Mouse (Mus musculus): ENCODE results near the gene Ube2b. TPM values are rescaled to one million over a fixed set of nuclear protein-coding genes. Genes with fewer than 3 reads are reported as not detected.

The Ube2b gene
- total RNA-seq, 2 experiments from 2014 or later, result 386 to 446 TPM

DNA sequence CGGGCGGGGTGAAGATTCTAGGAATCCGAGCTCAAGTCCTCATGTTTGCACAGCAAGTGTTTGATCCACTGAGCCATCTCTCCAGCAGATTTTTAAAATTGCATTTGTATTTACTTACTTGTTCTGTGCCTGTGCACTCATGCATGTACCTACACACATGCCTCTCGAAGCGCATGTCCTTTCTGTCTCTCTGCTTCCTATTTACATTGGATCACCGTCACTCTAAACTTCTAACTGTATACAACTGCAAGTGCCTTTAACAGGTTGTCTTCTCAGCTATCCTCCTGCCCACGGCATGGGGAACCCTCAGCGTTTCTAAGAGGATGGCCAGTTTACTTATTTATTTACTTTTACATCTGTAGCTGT is 61.0 kb downstream of the Ube2b start:
- DNase-seq, result no peak

DNA sequence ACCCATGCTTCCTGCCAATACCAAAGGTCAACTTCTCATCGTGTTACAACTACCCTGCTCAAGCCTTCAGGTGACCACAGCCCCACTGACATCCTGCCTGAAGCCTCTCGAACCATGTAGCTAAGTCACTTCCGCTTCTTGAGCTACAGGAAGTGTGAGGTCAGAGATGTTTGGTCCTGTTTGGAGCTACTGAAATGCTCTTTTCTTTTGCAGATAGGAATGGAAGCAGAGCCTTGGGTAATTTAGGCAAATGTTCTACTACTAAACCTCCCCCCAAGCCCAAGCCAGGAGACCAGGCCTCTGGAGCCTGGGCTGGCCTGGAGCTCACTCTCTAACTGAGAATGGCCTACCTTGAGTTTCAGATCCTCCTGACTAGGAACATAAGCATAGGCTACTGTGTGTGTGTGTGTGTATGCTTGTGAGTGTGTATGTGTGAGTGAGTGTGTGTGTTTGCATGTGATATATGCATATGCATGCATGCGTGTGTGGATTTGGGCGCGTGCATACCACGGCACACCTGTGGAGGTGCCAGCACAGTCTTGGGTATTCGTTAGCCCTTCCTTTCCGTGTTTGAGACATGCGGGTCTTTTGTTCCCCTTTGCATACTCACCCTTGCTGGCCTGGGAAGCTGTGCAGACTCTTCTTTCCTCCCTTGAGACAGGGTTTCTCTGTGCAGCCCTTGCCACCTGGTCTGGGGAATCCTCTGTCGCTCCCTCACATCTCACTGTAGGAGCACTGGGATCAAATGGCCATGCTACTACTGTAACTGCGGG is 61.6 kb downstream of the Ube2b start:
- intact Hi-C loops (cut with DNase I), result no loop called here
- DNase-seq, result no peak

More for the DNA sequence above, 61.0 kb downstream of the Ube2b start:
- intact Hi-C loops (cut with DNase I), result no loop called here

DNA sequence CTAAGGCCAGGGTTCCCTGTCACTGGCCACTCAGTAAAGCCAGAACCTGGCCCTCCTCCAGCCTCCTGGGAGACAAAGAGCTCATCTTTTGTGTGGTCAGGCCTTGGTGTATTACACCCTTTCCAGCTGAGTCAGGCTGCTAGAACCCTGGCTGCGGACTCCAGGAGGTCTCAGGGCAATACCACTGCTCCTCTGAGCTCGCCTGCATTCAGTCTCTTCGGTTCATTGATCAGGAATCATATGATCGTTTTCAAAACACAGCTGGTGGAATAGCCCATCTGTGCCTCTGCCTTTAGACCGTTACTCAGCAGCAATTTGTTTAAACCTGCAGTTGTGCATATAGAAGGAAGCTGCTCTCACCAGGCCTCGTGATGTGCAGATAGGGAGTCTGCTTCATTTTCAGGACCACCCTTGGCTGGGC is 63.2 kb downstream of the Ube2b start:
- DNase-seq, result no peak
- intact Hi-C loops (cut with DNase I), result no loop called here

DNA sequence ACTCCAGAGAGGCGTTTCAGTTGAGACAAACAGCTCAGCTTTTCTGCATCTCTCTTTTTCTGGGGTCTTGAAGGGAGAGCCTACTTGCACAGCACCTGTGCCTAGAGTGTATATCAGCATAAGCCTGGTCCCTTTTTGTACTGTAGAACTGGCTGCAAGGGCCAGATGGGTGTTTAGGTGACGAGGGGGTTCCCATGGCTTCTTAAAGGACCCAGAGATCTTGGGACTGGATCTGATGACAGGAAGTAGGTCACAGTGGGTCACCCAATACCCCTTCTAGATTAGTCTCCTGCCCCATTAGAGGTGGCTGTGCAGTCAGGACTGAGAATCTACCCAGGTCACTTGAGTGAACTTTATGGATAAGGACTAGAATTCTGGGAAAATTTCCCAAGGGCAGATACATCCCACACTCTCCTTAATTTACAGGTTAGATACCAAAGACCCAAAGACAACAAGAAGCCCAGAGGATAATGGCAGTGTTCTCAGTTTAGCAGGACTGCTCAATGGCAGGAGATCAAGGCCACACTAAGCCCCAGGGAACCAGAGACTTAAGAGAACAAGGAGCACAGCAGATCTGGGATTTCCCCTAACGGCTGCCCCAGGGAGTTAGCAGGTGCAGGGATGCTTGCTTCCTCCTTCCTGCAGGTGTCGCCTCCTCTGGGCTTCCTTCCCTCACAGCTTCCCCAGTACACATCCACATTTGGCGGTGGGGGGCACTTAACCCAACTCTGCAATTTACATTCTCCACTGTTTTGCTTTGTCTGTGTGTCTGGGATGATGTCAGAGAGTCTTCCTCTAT is 64.7 kb downstream of the Ube2b start:
- no peak for DNase-seq
- intact Hi-C loops (cut with DNase I), result no loop called here

Other genes starting within 250 kb of the Ube2b start
- gene Sec24a, start 237.1 kb downstream of the Ube2b start, total RNA-seq (2021), result 10 to 100 TPM; 38.8 to 42.3 TPM
- gene Sar1b, start 237.1 kb downstream of the Ube2b start, total RNA-seq (2021), result 100 to 1,000 TPM; 428 to 446 TPM
- gene Jade2, start 143.1 kb downstream of the Ube2b start, total RNA-seq (2021), result 1 to 10 TPM; 3.6 to 4.4 TPM
- gene Cdkn2aipnl, start 33.1 kb downstream of the Ube2b start, total RNA-seq (2021), result 10 to 100 TPM; 20.1 to 21.9 TPM
- gene Cdkl3, start 3.5 kb upstream of the Ube2b start, total RNA-seq (2021), result 1 to 10 TPM; 1.6 to 2.5 TPM
- 10 to 100 TPM; 37.0 to 44.3 TPM for gene Ppp2ca, start 97.9 kb upstream of the Ube2b start, total RNA-seq (2021)
- not detected for gene Olfr1373, start 144.8 kb upstream of the Ube2b start, total RNA-seq (2021)
- not detected for gene Olfr1371, start 213.2 kb upstream of the Ube2b start, total RNA-seq (2021)
- gene Skp1a, start 231.2 kb upstream of the Ube2b start, total RNA-seq (2021), result 100 to 1,000 TPM; 244 to 259 TPM